Mouse (Mus musculus) embryo, embryonic 10 days (tissue): ENCODE results near the gene Spin1.
"Not testable (repeated sequence)": the region's sequence is repeated elsewhere in the genome, so short reads cannot be mapped to it uniquely, and the experiment has no call there.

Experiments
- DNase-seq: peaks from one replicate; pipeline ENCODE4 v3.0.0-alpha.2; 2015; ENCODE audit warnings: low spot score

Spin1 gene

GRCm38 (mm10) chr13:51100233-51101015 is at the start of gene Spin1:
Spin1 (plus strand) TSS chr13:51100880.
- peak; percentile 72 for DNase-seq

- no peak for DNase-seq
These were observed 49.7 kb upstream of the Spin1 start for GRCm38 (mm10) chr13:51051016-51051415.

- DNase-seq, result no peak
These were observed 48.3 kb upstream of the Spin1 start for GRCm38 (mm10) chr13:51052408-51052807.

GRCm38 (mm10) chr13:51063024-51063423 is 37.7 kb upstream of the Spin1 start:
- no peak for DNase-seq

- DNase-seq, result no peak
These were observed 37.0 kb upstream of the Spin1 start for GRCm38 (mm10) chr13:51063721-51064120.

GRCm38 (mm10) chr13:51064429-51064828 is 36.3 kb upstream of the Spin1 start:
- DNase-seq, result no peak

- no peak for DNase-seq
These were observed 29.5 kb upstream of the Spin1 start for GRCm38 (mm10) chr13:51071063-51071680.

GRCm38 (mm10) chr13:51071763-51072276 is 28.9 kb upstream of the Spin1 start:
- DNase-seq, result no peak

GRCm38 (mm10) chr13:51072917-51073843 is 27.5 kb upstream of the Spin1 start:
- no peak for DNase-seq

GRCm38 (mm10) chr13:51074081-51074680 is 26.5 kb upstream of the Spin1 start:
- no peak for DNase-seq

GRCm38 (mm10) chr13:51076191-51076590 is 24.5 kb upstream of the Spin1 start:
- not testable (repeated sequence) for DNase-seq

- not testable (repeated sequence) for DNase-seq
These were observed 22.1 kb upstream of the Spin1 start for GRCm38 (mm10) chr13:51078586-51078985.

GRCm38 (mm10) chr13:51080801-51081200 is 19.9 kb upstream of the Spin1 start:
- no peak for DNase-seq

- DNase-seq, result no peak
These were observed 16.4 kb upstream of the Spin1 start for GRCm38 (mm10) chr13:51084241-51084640.

GRCm38 (mm10) chr13:51085941-51086340 is 14.7 kb upstream of the Spin1 start:
- DNase-seq, result no peak

GRCm38 (mm10) chr13:51087253-51087652 is 13.4 kb upstream of the Spin1 start:
- DNase-seq, result no peak

GRCm38 (mm10) chr13:51088207-51088606 is 12.5 kb upstream of the Spin1 start:
- DNase-seq, result no peak

- DNase-seq, result no peak
These were observed 11.6 kb upstream of the Spin1 start for GRCm38 (mm10) chr13:51089058-51089457.

GRCm38 (mm10) chr13:51090105-51090661 is 10.5 kb upstream of the Spin1 start:
- DNase-seq, result peak; percentile 7

GRCm38 (mm10) chr13:51093430-51093829 is 7.2 kb upstream of the Spin1 start:
- DNase-seq, result no peak
